Mouse (Mus musculus): ENCODE data around the gene Scd4.
"Not testable (repeated sequence)": the region's sequence is repeated elsewhere in the genome, so short reads cannot be mapped to it uniquely, and the experiment has no call there.

Scd4 gene

DNA sequence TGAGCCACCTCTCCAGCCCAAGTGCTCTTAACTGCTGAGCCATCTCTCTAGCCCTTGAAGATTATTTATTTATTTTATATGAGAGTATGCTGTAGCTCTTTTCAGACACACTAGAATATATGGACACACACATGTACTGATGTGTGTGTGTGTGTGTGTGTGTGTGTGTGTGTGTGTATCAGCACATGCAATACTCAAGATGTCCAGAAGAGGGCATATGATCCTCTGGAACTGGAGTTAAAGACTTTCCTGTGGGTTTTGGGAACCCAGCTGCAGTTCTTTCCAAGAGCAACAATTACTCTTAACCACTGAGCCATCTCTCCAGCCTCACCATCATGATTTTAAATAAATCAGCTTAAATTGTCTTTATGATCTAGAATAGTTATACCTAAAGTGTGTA is 14.3 kb upstream of the Scd4 start:
- DNase-seq: no peak

DNA sequence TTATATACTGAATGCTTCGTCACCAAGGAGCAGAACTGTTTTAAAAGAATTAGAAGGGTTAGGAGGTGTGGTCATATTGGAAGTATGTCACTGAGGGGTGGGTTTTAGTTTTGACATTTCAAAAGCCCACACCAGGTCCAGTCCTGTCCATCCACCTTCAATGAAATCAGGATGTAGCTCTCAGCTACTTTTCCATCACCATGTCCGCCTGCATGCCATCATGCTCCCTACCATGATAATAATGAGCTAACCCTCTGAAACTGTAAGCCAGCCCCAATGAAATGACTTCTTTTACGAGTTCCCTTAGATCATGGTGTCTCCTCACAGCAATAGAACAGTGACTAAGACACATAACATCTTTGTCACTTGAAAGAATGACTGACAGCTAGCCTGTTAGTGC is 12.6 kb upstream of the Scd4 start:
- DNase-seq: no peak

DNA sequence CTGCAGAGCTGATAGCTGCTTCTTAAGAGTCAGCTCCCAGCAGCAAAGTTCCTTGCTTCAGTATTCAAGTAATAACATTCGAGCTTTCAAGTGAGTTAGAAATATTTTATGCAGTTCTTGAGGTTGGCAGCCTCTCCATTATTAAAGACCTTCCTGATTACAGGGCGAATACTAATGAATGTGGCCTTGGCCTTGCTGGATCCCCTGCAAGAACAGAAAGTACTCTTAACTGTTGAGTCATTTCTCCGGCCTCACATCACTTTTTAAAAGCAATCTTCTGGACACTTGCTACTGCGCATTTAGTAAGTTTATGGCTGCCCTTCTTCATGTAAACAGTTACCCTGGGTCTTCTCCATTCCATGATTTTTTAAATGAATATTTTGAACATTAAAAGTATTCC is 11.7 kb upstream of the Scd4 start:
- DNase-seq: no peak

DNA sequence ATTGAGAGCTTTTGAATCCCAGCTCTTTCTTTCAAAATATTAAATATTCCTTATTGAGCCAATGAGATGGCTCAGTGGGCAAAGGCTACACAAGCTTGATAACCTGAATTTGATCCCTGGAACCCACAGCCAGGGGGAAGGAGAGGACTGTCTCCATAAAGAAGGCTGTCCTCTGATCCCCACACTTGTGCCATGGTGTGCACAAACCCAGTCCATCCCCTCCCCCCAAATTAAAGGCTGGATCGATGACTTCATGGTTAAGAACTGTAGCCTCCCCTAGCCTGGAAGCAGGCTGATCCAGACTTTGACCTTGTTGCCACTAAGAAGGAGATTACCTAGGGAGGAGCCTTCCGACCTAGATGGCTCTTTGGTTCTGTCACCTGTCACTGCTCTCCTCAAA is 11.3 kb upstream of the Scd4 start:
- DNase-seq: no peak

DNA sequence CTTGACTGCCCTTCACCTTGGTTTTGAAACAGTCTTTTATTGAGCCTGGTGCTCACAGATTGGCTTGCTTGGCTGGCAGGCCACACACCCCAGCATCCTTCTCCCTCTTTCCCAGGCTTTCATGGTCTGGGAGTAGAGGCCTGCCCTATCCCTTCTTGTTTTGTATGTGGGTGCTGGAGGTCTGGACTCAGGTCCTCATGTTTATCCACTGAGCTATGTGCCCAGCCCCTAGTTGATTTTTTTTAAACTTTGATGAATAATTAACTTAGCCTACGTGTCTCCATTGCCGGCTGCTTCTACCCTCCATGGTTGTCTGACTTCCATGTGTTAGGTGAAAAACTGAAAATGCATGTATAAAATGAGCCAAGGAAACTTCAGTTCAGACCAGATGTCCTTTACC is 3.3 kb upstream of the Scd4 start:
- DNase-seq: no peak

DNA sequence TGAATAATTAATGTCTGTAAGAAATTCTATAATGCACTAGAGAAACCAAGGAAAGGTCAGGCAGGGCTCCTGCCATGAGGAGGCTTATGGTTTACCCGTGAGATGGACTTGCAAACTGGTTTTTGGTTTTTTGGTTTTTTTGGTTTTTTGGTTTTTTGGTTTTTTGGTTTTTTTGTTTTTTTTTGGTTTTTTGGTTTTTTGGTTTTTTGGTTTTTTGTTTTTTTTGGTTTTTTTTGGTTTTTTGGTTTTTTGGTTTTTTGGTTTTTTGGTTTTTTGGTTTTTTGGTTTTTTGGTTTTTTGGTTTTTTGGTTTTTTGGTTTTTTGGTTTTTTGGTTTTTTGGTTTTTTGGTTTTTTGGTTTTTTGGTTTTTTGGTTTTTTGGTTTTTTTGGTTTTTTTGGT is 1.8 kb upstream of the Scd4 start:
- not testable (repeated sequence) for DNase-seq

DNA sequence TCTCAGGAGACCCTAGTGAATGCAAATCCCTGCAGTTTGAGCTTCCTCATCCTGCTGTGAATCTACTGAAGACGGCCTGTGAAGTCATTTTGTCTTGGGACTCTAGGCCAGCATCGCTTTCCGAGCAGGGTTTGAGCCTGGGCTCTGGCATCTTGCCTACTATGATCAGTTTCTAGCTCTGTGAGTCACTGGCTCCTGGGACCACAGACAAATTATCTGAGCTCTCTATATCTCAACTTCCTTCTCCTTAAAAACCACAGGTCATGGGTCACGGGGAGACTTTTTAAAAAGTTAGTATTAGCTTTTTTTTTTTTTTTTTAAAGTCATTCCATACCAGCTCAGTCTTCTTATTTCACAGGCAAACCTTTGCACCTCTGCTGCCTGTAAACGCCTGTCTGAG is 981 bp upstream of the Scd4 start:
- no peak for DNase-seq

DNA sequence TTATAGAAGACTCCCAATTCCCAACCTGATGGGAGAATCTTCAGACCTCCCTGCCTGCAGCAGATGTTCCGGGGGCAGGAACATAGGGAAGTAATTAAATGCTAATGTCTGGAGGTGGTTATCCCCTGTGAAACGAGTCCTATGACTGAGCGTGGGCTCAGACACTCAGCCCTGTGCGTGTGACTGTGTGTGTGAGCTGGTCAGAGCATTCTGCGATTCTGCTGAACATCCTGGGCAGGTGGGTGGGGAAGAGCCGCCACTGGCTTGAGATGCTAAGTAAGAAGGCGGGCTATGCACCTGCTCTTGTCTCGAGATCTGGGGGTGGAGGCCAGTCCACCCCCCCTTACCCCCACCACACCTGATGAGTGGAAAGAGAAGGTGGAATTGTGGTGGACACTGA is 566 bp upstream of the Scd4 start:
- no peak for DNase-seq

DNA sequence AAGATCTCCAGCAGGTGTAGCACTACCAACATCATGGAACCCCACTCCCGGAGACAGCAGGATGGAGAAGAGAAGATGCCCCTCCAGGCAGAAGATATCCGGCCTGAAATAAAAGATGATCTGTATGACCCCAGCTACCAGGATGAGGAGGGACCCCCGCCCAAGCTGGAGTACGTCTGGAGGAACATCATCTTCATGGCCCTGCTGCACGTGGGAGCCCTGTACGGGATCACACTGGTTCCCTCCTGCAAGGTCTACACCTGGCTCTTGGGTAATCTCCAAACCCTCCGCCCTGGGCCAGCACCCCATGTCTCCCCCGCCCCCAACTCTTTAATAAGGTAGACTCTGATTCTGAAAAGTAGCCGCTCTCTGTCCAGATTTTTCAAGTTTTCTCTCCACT is 1.1 kb downstream of the Scd4 start:
- DNase-seq: no peak

DNA sequence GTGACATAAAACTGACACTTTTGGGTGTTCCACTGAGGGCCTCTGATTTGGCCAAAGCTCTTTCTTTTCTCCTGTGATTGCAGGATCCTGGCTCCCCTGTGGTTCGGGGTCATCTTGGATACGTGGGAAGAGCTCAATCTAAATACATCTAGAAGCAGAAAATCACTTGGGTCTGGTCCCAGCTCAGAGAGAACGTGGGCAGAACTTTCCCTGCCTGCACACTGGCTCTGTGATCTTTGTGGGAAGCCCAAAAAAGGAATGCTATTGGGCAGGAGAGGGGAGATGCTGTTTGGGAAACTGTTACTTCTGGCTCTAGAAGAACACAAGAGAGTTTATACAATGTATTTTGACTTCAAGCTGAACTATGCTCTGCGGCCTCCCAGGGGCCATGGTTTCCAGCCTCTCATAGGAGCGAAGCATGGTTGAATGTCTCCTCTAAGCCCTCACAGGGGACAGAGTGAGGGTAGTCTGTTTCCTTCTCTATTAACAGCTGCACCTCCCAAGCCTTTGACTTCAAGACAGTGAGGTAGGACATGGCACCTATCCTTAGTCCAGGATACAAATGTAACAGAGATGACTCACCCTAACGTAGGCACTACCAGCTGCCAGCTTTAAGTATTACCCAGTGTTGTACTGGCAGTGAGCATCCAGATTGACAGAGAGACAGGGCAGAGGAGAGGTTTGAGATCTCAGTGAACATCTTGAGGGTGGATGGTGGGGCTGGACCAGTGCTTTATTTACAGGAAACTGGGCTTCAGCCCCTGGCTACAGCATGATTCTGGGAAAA is 3.2 kb downstream of the Scd4 start:
- DNase-seq: no peak

DNA sequence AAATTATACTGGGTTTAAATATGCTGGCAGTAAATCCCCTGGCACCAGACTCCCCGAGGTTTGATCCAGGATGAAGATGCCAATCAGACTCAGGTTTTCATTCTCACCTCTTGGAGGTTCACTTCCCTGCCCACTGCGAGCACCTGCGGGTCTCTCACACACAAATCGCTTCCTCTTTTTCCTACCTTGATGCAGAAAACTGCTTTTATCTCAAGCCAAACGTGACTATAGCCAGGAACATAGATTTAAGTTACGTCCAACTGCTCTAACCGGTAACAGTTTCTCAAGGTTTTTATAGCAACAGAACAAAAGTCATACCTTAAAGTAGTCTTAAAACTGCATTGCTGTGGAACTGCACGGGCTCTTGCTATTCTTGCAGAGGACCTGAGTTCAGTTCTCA is 16.8 kb downstream of the Scd4 start:
- DNase-seq: no peak

DNA sequence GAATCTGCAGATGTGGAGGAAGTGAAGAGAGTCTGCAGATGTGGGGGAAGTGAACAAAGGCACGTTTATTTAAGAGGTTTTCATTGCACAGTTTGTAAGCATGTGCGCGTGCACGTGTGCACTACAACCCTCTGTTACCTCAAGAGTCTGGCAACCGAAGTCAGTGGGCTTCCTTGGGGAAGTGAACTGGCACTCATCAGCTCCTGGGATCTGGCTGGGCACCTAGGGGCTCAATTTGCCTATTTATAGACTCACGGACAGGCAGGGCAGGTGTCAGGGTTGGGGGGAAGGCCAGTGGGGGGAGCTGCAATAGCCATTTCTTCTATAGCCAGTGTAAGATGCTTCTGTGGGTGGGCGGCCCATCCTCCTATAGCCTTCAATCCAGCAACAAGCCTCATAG is 18.9 kb downstream of the Scd4 start:
- no peak for DNase-seq

DNA sequence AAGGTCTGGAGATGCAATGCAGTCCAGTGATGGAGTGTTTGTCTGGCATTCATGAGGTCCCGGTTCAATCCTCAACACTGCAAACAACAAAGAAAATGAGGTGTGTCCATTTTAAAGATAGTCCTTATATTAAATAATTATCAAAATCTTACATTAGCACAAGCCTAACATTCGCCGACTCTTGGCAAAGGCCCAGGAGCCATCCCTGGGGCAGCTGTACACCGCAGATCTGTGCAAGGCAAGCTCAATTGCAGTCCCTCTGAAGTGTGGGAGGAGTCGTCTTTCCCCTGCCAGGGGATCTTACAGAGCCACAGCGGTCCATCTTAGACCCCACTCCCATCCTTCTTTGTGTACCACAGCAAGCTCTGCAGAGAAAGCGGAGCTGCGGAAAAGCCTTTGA is 25.8 kb downstream of the Scd4 start:
- no peak for DNase-seq

DNA sequence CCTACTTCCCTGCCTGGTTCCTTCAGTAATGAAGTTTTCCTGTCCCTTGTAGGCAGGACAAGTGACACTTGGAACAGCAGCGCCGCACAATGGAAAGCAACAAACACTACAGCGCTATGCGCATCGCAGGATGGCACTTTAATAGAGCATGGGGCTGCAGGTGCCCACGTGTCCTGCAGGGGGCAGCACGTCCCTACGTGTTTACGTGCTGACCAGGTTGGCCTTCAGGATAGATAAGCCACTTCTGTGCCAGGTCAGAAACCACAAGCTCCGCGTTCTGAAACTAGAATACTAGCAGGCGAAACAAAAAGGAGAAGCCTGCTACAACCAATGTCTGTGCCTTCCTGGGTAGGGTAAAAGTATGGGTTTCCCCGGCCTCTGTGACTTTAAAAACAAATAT is 30.6 kb downstream of the Scd4 start:
- peak; percentile 84 for DNase-seq

DNA sequence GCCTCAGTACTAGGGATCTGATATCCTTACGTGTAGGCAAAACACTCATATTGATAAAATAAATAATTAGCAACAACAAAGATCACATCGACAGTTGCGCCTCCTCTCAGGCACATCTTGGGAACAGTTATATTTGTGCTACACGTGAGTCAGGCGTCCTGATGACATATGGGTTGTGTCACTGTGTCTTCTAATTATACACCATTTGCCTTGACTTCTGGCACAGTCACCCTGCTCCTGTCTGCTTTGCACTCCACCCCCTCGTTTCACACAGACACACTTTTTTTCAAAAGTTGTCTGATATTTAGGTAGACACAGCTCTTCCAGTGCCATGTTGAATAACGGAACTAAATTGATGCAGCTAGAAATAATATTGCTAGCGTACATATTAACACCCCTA is 31.1 kb downstream of the Scd4 start:
- DNase-seq: no peak

DNA sequence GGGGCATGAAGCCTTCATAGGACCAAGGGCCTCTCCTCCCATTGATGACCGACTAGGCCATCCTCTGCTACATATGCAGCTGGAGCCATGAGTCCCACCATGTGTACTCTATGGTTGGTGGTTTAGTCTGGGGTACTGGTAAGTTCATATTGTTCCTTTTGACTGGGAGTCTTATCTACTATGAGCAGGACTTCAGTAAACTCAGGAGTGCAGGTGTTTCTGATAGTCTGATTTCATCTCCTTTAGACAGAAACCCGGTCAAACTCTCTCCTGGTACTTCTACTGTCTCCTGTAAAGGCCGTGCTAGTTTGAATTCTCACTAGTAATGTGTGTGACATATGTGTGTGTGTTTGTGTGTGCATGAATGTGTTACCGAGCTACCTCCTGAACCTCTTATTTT is 32.8 kb downstream of the Scd4 start:
- DNase-seq: no peak

DNA sequence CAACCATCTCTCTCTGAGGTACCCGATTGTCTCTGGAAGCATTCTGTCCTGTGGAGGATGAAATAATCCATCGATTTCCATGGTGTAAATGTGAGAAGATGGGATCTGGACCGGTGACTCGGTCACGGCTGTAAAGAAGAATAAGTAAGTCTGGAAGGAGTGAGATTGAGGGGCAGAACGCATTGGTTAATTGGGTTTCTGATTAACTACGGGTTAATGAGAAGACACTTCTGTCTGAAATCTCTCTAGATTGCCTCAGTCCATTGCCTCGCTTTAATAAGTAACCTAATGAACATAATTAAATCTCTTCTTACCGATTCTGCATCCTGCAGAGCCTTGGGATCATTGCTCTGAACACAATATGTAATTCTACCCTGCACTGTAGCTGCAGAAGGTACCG is 34.2 kb downstream of the Scd4 start:
- DNase-seq: not testable (repeated sequence)

DNA sequence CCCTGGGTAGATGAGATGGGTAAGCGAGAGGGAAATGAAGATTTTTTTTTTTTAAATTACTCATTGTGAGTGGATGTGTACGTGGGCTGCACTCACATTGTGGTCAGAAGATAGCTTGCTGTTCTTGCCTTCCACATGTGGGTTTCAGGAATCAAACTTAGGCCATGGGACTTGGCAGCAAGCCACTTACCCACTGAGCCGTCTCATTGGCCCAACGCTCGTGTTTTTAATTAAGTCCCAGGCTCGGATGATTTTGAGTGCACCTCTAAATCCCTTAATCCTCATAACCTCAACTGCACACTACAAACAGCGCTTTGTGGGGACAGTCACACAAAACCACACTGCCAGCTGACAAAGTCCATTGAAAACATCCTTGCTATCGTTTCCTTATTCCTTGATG is 36.5 kb downstream of the Scd4 start:
- no peak for DNase-seq

DNA sequence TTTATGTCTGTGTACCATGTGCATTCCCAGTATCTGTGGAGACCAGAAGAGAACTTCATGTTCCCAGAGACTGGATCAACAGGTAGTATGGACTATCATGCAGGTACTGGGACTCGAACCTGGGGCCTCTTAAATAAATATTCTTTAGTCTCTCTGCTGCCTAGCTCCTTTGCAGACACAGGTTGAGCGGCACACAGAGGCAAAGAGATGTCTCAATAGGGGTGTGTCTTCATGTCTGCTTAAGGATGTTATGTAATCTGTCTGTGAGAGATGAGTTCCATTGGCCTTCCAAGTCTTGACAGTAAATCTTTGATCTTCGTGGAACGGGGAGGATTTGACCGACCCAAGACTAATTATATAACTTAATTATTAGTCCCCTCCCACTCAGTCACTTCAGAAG is 37.3 kb downstream of the Scd4 start:
- DNase-seq: no peak

DNA sequence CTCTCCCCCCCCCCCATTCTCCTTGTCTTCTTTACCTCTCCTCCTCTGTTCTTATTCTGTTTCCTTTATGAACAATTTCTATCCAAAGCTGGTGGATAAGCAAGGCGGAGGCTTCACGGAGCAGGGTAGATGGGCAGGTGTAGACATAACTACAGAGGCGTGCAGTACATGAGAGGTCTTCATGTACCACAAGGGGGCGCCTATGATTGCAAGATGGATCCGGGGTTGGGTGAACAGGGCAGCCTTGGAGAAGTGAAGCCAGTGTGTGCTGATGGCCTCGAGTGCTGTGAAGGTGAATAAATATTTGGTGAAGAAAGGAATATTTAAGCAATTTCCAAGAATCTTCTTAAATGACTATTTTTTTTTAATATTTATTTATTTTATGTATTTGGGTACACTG is 40.1 kb downstream of the Scd4 start:
- DNase-seq: peak; percentile 90

DNA sequence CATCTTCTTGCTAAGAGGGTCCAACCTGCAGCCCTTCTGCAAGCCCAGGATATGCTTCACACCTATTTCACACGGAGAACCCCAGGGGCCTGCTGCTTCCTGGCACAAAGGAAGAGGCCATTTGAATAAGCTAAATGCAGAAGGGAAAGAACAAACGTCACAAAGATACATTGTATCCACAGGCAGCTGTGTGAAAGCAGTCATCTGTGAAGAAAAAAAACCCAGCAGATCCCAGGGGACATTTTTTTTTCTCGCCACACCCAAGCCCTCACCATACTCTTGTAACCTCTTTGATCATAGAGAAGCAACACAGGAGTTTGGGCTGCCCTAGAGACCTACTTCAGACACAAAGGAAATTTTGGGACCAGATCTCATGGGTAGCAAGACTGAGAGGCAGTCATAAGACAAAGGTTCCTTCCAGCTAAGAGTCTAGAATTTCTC is 43.6 kb downstream of the Scd4 start:
- no peak for DNase-seq

DNA sequence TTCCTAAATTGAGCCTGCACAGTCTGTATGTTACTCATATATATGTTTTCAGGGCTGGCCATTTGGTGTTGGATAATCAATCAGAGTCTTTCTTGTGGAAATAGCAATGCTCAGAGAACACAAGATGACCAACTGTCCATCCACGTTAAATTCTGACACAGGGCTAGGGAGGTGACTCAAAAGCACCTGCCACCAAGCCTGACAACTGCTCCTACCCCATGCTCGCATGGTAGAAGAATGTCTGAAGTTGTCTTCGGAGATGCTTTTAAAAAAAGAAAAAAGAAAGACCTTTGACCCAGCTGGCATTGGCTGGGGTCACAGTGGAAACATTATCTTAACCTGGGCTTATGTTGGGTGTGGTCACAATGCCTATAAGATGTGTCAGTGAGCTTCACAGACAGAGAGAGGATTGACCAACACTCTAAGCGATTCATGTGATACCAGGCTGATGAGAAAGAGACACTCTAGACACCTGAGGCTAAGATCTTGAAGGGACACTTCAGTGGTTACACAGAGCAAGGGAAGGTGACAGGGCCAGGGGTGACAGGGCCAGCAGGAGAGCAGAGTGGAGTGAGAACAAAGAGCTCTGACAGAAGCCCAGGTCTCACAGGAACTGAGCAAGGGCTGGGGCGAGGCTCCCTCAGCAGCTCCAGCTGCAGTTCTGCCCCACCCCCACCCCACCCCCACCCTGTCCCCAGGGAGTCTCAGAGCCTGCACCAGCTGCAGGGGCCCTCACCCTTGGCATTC is 44.9 kb downstream of the Scd4 start:
- no peak for DNase-seq

DNA sequence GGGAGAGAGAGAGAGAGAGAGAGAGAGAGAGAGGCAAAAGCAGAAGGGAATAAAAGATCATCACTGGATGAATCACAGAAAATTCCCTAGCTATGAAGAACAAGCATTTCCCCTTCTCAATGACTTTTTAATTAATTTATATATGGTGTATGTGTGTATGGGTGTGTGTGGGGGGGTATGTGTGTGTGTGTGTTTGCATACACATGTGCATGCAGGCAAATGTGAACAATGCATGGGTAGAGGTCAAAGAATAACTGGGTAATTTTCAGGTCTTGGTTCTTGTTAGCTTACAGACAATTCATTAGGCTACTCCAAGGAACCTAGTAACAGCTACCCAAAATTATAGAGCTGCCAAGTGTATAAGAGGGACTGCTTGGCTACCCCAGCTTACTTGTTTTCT is 46.2 kb downstream of the Scd4 start:
- no peak for DNase-seq

DNA sequence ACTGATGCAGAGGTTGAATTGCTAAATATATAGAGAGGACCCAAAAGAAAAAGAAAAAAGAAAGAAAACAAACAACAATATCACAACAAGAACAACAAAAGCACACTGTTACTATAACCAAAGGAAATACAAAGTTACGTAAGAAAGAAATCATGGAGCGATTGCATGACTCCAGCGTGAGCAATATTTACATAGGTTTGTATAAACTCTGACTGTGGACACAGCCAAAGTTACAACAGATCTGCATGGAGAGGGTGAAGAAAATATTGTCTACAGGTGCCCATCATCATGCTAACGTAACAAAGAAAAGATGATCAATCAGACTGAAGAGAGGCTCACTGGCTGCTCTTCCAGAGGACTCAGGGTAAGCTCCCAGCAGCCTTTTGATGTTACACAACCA is 47.2 kb downstream of the Scd4 start:
- DNase-seq: no peak

All from embryo, embryonic 11 days (tissue).